Mouse (Mus musculus) thymus, adult 2 months (tissue): Measurements from ENCODE around the gene Cd300lf. TPM values are rescaled to one million over a fixed set of nuclear protein-coding genes. Genes with fewer than 3 reads are reported as not detected.

Experiments used
- DNase-seq: peaks from one replicate; pipeline ENCODE4 v3.0.0; 2021
- H3K27ac ChIP-seq: fragments of 200-500 bp; 2 replicates; pipeline ENCODE4 v1.5.1; 2012; ENCODE audit warnings: low read length, control low read depth; ENCODE audit not compliant: control insufficient read depth, insufficient read depth
- H3K27me3 ChIP-seq: fragments of 200-500 bp; 2 replicates; pipeline ENCODE4 v1.6.1; 2012; ENCODE audit warnings: mild to moderate bottlenecking, low read length, moderate library complexity, mixed read lengths; ENCODE audit not compliant: control insufficient read depth, insufficient read depth
- H3K36me3 ChIP-seq: fragments of 200-500 bp; 2 replicates; pipeline ENCODE4 v1.6.1; 2012; ENCODE audit warnings: mild to moderate bottlenecking, low read length, moderate library complexity; ENCODE audit not compliant: control insufficient read depth, insufficient read depth
- H3K4me1 ChIP-seq: fragments of 200-500 bp; replicated peaks from 2 replicates; pipeline ENCODE4 v1.6.1; 2012; ENCODE audit warnings: low read length; ENCODE audit not compliant: control insufficient read depth, insufficient read depth
- H3K4me3 ChIP-seq: fragments of 200-500 bp; 2 replicates; pipeline ENCODE4 v1.5.1; 2012; ENCODE audit warnings: mild to moderate bottlenecking, low read length, control low read depth, moderate library complexity; ENCODE audit not compliant: control insufficient read depth, insufficient read depth
- CTCF ChIP-seq: fragments of 200-500 bp; IDR thresholded peaks from 2 replicates; pipeline ENCODE4 v1.5.1; 2012; ENCODE audit warnings: mild to moderate bottlenecking, control low read depth, low read length, moderate library complexity, borderline replicate concordance; ENCODE audit not compliant: control insufficient read depth, poor library complexity, insufficient read depth; ENCODE audit errors: extremely low read depth
- POLR2A ChIP-seq: fragments of 200-500 bp; IDR thresholded peaks from 2 replicates; pipeline ENCODE4 v1.6.1; 2012; ENCODE audit warnings: mild to moderate bottlenecking, low read length, control low read depth, moderate library complexity; ENCODE audit not compliant: control insufficient read depth, poor library complexity, insufficient read depth; ENCODE audit errors: extremely low read depth
- WGBS: fragments of 180-500 bp; shearing (Covaris S2); methylation state at CpG from one replicate; pipeline ENCODE4 v1.1.7; 2018; 5-methylcytosine and 5-hydroxymethylcytosine counted together
- polyA plus RNA-seq: library from polyadenylated mRNA; depleted of rRNA; stranded (reverse); fragments of >200 nt; gene quantifications from 2 replicates; pipeline ENCODE4 v1.2.3, GENCODE M21; 2012

Gene Cd300lf
- polyA plus RNA-seq, 1 experiment = 10.4 TPM

DNA sequence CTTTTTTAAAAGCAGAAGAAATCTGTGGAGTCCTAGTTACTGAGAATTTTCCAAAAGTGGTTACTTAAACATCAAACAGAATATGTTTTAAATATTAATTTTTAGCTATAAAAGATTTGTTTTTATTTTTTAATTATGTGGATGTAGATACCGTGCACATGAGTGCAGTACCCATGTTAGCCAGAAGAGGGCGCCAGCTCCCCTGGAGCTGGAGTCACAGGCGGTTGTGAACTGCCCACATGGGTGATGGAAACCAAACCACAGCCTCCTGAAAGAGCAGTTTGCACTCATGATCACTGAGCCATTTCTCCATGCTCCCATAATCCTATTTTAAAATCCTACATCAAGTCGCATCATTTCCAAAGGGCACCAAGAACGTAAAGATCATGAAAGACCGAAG, 43.9 kb downstream of the Cd300lf start:
- WGBS = 69% methylated on average over 6 of the region's 6 CpGs
- TF ChIP-seq CTCF (peak; percentile 81; the same call in 1 of the 2 replicates), POLR2A (no peak)

DNA sequence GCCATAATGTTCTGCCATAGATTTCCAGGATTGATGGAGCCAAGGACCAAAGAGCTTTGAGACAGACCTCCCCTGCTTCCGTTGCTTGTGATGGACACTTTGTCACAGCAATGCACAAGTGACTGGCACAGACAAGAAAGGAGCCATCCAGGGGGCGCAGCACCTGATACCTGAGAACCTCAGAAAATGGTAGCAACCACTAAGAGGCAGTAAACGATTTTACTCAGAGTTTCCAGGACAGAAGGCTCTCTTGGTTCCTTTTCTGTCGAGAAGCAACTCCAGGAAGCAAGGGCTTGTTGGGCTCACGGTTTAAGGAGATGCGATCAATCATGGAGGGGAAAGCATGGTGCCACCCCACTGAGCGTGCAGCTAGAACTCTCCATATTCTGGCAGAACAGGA, 47.6 kb downstream of the Cd300lf start:
- H3K27me3 ChIP-seq = no peaks in the 10 kb centered on the region; the same call in 1 of the 2 replicates
- H3K4me1 ChIP-seq = 0 out of 2 replicates have a peak, but pooled peaks cover 2% of the 10 kb centered on the region
- TF ChIP-seq POLR2A (no peak), CTCF (no peak)
- H3K4me3 ChIP-seq = no peak overlapping the region
- H3K27ac ChIP-seq = no peak overlapping the region
- no peaks in the 10 kb centered on the region for H3K36me3 ChIP-seq
- DNase-seq = no peak
- WGBS = 43% methylated on average over 7 of the region's 7 CpGs

More for the DNA sequence above, 43.9 kb downstream of the Cd300lf start:
- Histone ChIP-seq H3K27ac (no peak overlapping the region), H3K4me3 (no peak overlapping the region), H3K36me3 (no peaks in the 10 kb centered on the region), H3K27me3 (no peaks in the 10 kb centered on the region; the same call in 1 of the 2 replicates), H3K4me1 (0 out of 2 replicates have a peak, but pooled peaks cover 2% of the 10 kb centered on the region)
- no peak for DNase-seq

DNA sequence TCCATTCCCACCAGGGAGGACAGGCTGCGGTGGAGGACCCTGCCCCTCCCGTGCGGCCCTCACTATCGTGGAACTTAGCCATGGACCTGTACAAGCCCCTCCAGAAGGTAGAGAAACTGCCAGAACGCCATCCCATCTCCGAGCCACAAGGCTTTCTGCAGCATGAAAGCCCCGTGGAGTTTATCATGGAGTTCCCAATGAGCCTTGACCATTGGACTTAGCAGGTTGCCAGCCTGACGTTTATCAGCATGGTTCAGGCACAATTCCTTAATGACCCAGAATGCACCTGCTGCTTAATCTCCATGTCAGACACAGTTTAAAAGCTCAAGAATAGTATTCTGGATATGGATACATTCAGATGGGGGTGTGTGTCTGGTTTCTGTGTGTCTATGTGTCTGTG, 48.7 kb downstream of the Cd300lf start:
- H3K4me1 ChIP-seq = 0 out of 2 replicates have a peak, but pooled peaks cover 2% of the 10 kb centered on the region
- no peak for DNase-seq
- no peaks in the 10 kb centered on the region; the same call in 1 of the 2 replicates for H3K27me3 ChIP-seq
- no peak overlapping the region for H3K27ac ChIP-seq
- H3K36me3 ChIP-seq = no peaks in the 10 kb centered on the region
- H3K4me3 ChIP-seq = no peak overlapping the region
- TF ChIP-seq POLR2A = no peak
- TF ChIP-seq CTCF = no peak
- WGBS = 89% methylated on average over 8 of the region's 8 CpGs

DNA sequence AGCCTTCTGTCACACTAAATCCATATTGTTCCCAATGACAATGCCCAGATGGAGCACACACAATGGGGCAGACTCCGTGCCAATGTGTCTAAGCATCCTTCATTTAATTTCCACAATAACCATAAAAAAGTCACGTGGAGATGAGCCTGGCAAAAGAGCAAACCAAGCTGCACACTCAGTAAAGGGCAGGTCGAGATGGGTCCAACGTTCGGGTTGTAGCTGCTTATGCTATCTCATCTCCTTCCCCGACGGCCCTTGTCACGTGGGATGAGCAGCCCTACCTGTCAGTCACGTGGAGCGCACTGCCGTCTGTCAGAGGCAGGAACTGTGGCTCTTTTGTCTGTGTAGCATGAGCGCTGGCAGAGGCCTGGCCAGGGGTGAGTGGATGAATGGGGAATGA, 49.2 kb downstream of the Cd300lf start:
- Histone ChIP-seq H3K27me3 (no peaks in the 10 kb centered on the region; the same call in 1 of the 2 replicates), H3K4me3 (no peak overlapping the region), H3K27ac (no peak overlapping the region), H3K4me1 (0 out of 2 replicates have a peak, but pooled peaks cover 2% of the 10 kb centered on the region), H3K36me3 (no peaks in the 10 kb centered on the region)
- no peak for DNase-seq
- WGBS = 70% methylated on average over 12 of the region's 12 CpGs
- TF ChIP-seq POLR2A (no peak), CTCF (no peak)

DNA sequence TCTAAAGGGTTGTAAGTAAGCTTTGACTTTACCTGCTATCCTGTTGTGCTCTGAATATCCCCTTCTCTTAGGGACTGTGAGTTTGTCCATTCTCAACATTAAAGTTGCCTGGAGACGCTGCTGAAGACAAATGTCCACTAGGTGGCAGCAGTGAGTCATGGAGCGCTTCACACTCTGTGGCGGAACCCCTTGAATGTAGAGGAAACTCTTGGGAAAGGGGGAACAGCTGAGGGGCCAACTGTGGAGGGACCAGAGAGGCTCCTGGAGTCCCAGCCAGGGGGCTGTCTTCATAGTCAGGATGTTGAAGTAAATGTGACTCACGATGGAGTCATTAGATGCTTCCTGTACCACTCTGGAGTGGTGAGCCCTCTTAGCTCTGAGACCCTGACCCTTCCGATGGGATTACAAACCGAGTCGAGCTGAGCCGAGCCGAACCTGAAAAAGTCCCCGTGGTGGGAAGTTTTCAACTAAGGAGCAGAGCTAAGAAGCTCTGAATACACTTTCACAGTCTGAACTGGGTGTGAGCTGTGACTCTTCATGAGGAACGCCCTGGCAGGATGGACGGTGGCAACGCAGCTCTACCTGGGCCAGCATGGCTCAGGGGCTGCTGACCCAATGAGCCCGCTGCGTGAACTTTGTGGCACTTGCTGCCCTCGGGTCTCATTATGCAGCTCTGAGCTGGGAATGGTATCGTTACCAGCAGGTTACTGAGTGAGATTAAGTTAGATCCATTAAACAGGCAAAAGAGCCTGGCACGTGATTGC, 50.2 kb downstream of the Cd300lf start:
- peak; percentile 63 for DNase-seq
- H3K4me3 ChIP-seq = no peak overlapping the region
- no peak overlapping the region for H3K27ac ChIP-seq
- H3K4me1 ChIP-seq = no peaks in the 10 kb centered on the region
- 43% methylated on average over 18 of the region's 18 CpGs for WGBS
- TF ChIP-seq CTCF (peak; percentile 52; the same call in 1 of the 2 replicates), POLR2A (no peak)
- H3K36me3 ChIP-seq = no peaks in the 10 kb centered on the region
- no peaks in the 10 kb centered on the region for H3K27me3 ChIP-seq

DNA sequence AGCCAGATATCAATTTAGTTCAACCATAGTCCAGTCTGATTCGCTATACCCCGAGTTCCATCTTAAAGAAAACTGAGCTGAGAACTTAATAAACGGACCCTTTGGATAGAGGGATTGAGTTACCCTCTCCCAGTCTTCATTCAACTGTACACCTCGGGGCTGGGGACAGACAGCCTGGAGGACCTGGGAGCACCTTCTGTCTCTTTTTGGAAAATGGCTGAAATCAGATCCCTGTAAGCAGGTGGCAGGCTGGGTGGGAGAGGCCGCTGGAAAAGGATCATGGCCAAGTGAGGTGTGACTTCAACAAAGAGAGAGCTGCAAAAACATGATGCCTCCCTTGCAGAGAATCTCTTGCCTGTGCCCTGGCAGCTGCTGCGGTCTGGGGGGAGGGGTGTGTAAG, 51.6 kb downstream of the Cd300lf start:
- no peaks in the 10 kb centered on the region for H3K4me1 ChIP-seq
- 72% methylated on average over 6 of the region's 6 CpGs for WGBS

DNA sequence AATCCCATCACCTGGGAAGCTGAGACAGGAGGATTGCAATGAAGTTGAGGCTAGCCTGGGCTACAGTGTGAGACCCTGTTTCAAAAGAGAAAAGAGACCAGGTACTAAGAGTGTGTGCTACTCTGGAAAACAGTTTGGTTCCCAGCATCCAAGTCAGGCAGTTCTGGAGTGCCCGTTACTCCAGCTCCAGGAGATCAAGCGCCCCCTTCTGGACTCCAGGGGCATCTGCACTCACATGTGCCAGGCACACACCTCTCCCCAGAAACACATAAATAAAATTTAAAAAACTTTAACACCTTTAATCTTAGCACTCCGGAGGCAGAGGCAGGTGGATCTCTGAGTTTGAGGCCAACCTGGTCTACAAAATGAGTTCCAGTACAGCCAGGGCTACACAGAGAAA, 52.4 kb downstream of the Cd300lf start:
- WGBS = 70% methylated on average over 3 of the region's 3 CpGs

More for the DNA sequence above, 51.6 kb downstream of the Cd300lf start:
- no peak for DNase-seq
- TF ChIP-seq POLR2A (no peak), CTCF (no peak)
- Histone ChIP-seq H3K27ac (no peak overlapping the region), H3K27me3 (no peaks in the 10 kb centered on the region), H3K4me3 (no peak overlapping the region), H3K36me3 (no peaks in the 10 kb centered on the region)

More for the DNA sequence above, 52.4 kb downstream of the Cd300lf start:
- Histone ChIP-seq H3K4me1 (no peaks in the 10 kb centered on the region), H3K4me3 (no peak overlapping the region), H3K27me3 (no peaks in the 10 kb centered on the region), H3K36me3 (no peaks in the 10 kb centered on the region), H3K27ac (no peak overlapping the region)
- DNase-seq = no peak
- no peak for TF ChIP-seq POLR2A
- no peak for TF ChIP-seq CTCF
